Mouse (Mus musculus) lung, postnatal 14 days (tissue): ENCODE measurements around the gene Antxr1.

Experiments used
- DNase-seq: peaks from one replicate; pipeline ENCODE4 v3.0.0; 2021

Gene Antxr1

GRCm38 (mm10) chr6:87133966-87134546 is 201.6 kb downstream of the Antxr1 start:
- no peak for DNase-seq

GRCm38 (mm10) chr6:87133520-87133919 is 202.1 kb downstream of the Antxr1 start:
- DNase-seq, result no peak

GRCm38 (mm10) chr6:87131078-87131477 is 204.5 kb downstream of the Antxr1 start:
- DNase-seq, result no peak

GRCm38 (mm10) chr6:87130628-87131027 is 205.0 kb downstream of the Antxr1 start:
- no peak for DNase-seq

GRCm38 (mm10) chr6:87129861-87130260 is 205.8 kb downstream of the Antxr1 start:
- DNase-seq, result no peak

GRCm38 (mm10) chr6:87127049-87127753 is 208.4 kb downstream of the Antxr1 start:
- peak; percentile 53 for DNase-seq

GRCm38 (mm10) chr6:87123973-87124372 is 211.6 kb downstream of the Antxr1 start:
- no peak for DNase-seq

GRCm38 (mm10) chr6:87123406-87123805 is 212.2 kb downstream of the Antxr1 start:
- no peak for DNase-seq

- no peak for DNase-seq
Observed at GRCm38 (mm10) chr6:87121961-87122360, 213.7 kb downstream of the Antxr1 start.

- DNase-seq, result no peak
Observed at GRCm38 (mm10) chr6:87120661-87121060, 215.0 kb downstream of the Antxr1 start.

GRCm38 (mm10) chr6:87119975-87120374 is 215.6 kb downstream of the Antxr1 start:
- DNase-seq, result no peak

- DNase-seq, result no peak
Observed at GRCm38 (mm10) chr6:87119066-87119837, 216.4 kb downstream of the Antxr1 start.

GRCm38 (mm10) chr6:87116596-87116995 is 219.0 kb downstream of the Antxr1 start:
- no peak for DNase-seq

GRCm38 (mm10) chr6:87115981-87116380 is 219.6 kb downstream of the Antxr1 start:
- DNase-seq, result no peak

- no peak for DNase-seq
Observed at GRCm38 (mm10) chr6:87112125-87112524, 223.5 kb downstream of the Antxr1 start.

GRCm38 (mm10) chr6:87111493-87111892 is 224.1 kb downstream of the Antxr1 start:
- no peak for DNase-seq

GRCm38 (mm10) chr6:87104123-87104796 is 231.4 kb downstream of the Antxr1 start, which contains the start of gene D6Ertd527e:
Gene D6Ertd527e, plus strand, starts transcription at chr6:87104746.
- DNase-seq, result no peak

GRCm38 (mm10) chr6:87103314-87103713 is 232.3 kb downstream of the Antxr1 start:
- no peak for DNase-seq

- DNase-seq, result peak; percentile 46
Observed at GRCm38 (mm10) chr6:87102421-87102911, 233.2 kb downstream of the Antxr1 start.

GRCm38 (mm10) chr6:87101955-87102353 is 233.7 kb downstream of the Antxr1 start:
- no peak for DNase-seq

- peak; percentile 96 for DNase-seq
Observed at GRCm38 (mm10) chr6:87101281-87101954, 234.2 kb downstream of the Antxr1 start.

GRCm38 (mm10) chr6:87100297-87101020 is 235.2 kb downstream of the Antxr1 start:
- DNase-seq, result no peak
